Mouse (Mus musculus): Measurements from ENCODE around the gene Comt.

Gene Comt

DNA sequence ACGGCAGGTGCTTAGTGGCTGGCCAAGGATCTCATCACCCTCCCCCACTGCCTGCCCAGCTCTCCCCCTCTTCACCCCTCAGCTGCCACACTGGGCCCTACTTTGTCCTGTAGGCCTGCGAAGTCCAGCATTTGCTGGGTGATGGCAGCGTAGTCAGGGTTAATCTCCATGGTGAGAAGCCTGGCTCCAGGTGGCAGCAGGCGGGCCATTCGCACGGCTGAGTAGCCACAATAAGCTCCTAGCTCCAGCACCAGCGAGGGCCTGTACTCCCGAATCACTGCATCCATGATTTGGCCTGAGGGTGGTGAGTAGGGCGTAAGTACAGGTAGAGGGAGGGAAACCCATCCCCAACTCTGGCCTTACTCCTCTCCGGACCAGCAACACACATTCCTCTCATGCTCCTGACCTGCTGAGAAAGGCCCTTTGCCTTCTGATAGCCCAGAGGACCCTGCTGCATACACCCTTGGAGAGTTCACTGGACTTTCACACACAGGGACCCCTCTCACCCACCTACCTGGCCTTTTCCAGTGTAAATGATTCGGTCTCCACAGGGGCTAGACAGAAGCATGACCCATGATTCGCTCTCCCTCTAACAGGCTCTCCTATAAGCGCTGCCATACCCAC is 15.5 kb downstream of the Comt start:
- no peak for DNase-seq (ENCODE audit: low spot score)

DNA sequence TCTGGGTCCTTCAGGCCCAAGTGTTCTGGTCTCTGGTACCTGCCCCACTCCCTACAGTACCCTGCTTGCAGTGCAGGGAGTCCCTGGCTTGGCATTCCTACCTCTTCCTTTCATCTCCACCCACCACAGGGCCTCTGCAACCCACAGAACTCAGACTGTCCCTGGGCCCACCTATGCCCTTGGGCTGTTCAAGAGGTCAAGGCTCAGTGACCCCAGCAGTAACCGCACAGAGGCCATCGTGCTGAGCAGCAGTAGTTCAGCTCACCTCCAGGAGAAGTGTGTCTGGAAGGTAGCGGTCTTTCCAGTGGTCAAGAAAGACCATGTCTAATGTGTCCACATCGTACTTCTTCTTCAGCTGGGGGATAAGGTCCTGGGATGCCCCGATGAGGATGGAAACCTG is 16.2 kb downstream of the Comt start:
- no peak for DNase-seq (ENCODE audit: low spot score)

DNA sequence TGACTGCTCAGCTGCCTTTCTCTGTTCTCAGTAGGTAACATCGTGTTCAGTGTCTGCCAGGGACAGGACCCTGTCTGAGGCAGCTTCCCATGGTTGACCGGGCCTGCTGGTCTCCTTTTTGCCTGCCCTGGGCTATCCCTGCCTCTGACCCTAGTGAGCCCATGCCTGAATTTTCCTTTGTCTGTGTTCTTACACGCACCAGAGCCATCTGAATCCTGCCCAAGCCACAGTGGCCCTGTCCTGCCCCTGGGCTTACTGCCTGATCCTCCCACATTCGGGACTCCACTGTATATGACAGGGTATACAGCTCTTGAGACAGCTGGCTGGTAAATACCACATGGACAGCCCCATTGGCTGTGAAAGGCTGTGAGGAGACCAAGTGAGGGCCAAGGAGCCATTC is 16.9 kb downstream of the Comt start:
- DNase-seq (ENCODE audit: low spot score), result no peak

DNA sequence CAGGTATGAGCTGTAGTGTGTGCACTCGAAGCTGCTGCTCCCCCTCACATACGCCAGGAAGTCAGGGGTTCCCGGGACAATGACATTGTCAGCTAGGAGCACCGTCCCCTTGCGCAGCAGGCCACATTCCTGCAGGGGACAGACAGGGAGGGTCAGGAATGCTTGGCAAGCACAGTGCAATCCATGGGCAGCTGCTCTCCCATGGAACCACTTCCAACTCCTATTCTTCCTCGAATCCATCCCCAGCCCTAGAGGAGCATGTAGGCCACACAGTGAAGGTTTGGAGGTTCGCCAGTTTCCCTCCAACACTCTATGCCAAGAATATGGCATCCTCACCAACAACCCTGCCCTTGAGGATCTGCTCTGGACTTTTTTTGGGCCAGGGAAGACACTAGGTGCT is 18.7 kb downstream of the Comt start:
- DNase-seq (ENCODE audit: low spot score), result no peak

DNA sequence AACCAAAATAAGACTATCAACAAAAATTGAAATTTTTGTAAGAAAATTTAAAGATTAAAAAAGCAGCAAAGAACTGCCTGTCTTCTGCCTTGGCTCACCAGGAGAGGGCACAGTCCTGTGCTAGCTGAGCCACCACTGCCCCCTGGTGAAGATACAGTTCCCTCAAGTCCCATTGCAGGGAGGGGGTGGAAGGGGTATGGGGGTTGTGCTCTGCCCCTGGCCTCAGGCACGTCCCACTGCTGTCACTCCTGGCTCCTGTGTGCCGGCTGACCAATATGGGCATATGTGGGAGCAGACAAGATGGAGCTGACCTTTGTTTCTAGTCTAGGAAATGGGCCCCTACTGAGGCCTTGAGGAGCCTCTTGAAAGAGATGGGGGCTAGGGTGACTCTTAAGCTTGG is 20.4 kb downstream of the Comt start:
- DNase-seq (ENCODE audit: low spot score), result peak; percentile 75

DNA sequence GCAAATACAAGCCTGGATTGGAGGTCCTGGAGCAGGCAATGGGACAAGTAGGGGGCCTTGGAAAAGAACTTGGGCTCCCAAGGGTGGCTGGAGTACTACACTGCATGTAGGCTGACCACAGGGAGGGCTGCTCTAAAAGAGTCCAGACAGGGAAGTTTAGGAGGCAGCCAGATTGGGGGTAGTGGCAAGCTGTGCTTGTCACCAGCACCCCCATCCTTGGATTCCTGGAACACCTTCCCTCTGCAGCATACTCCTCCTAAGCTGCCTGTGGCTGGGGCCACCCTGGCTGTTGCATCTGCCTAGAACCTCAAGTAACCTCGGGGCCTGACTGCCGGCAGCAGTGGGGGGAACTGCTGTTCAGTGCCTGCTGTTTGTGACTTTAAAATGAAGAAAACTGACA is 20.8 kb downstream of the Comt start:
- DNase-seq (ENCODE audit: low spot score), result no peak

DNA sequence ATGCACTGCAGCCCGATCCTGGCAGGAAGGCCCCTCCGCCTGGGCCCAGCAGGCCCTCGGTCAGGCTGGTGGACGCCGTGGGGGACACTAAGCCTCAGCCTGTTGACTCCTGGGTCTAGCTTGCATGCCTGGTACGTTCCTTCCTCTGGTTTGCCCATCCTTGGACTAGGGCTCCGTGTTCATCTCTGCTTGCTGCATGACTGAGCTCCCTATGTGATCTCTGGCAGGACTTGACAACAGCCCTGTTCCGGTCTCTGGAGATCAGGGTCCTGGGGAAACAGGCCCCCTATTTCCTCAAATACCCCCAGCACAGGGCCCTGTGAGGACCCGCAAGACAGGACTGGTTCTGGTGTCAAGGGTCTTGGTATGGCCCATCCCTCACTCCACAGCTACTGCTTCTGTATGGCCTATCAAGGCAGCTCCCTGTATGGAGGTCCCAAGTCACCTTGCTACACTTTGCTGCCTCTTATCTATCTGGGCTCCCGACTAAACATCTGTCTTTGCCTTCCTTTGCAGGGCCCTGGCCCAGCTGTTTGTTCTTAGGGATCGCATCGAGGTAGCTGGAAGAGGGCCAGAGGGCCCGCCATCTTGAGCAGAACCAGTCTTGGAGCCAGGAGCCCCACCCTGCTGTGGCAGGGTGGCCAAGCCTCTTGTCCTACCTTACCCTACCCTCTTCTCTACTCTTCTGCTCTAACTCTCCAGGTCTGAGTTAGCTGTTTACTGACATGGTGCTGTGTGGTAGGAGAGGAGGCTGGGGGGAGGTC is 21.4 kb downstream of the Comt start:
- no peak for DNase-seq (ENCODE audit: low spot score)

DNA sequence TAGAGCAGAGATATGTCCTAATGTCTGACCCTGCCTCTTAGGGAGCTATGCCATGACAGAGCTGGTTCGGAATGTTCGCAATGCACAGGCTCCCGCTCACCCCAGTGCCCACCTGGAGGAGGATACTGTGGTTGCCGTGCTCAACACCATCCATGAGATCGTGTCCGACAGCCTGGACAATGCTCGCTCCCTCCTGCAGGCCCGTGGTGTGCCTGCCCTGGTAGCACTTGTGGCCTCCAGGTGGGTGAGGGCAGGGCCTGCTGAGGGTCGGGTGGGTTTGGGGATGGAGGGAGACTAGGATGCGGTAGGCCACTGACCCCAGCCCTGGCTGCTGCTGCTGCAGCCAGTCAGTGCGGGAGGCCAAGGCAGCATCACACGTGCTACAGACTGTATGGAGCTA is 23.4 kb downstream of the Comt start:
- DNase-seq (ENCODE audit: low spot score), result no peak

DNA sequence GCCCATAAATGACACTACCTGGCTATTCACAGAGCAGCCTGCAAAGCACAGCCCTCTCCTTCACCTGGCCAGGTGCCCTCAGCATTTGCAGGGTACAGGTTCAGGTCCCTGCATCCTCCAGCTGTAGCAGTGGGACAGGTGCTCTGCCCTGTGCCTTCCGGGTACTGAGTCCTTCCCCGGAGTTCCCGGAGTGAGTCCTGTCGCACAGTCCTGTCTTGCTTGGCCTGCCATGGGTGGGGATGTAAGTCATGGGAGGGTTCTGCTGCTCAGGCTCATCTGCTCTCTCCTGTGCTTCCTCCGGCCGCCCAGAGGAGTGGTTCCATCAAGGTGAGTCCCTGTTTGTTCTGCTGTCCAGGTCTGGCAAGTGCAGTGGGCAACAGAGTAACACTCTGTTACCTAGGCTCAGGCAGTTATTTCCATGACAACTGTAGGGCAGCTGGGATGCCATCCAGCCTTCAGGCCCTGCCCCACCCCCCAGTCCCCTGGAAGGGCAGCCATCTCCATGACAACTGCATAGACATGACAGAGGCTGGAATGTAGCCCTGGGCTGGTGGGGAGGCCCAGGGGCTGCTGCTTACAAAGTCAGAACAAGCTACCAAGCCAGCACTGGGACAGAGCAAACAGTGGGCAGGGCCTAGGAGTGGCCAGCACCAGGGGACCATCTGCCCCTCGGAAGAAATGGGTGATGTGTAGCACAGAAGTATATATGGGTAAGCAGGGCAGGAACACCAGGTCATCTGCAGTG is 26.0 kb downstream of the Comt start:
- peak; percentile 43 for DNase-seq (ENCODE audit: low spot score)

DNA sequence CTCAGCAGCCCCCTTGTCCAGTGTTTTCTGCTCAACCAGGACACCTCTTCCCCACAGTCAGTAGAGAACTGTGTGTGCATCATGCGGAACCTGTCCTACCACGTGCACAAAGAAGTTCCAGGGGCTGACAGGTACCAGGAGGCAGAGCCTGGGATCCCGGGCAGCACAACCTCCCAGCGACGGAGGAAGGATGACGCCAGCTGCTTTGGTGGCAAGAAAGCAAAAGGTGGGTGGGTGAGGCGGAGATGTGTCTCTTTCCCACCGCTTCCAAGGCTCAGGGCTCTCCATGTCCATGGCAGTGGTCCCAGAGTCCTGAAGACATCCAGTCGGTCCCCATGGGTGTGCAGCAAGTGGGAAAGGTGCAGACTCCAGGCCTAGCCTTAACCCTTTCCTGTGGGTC is 26.6 kb downstream of the Comt start:
- no peak for DNase-seq (ENCODE audit: low spot score)

DNA sequence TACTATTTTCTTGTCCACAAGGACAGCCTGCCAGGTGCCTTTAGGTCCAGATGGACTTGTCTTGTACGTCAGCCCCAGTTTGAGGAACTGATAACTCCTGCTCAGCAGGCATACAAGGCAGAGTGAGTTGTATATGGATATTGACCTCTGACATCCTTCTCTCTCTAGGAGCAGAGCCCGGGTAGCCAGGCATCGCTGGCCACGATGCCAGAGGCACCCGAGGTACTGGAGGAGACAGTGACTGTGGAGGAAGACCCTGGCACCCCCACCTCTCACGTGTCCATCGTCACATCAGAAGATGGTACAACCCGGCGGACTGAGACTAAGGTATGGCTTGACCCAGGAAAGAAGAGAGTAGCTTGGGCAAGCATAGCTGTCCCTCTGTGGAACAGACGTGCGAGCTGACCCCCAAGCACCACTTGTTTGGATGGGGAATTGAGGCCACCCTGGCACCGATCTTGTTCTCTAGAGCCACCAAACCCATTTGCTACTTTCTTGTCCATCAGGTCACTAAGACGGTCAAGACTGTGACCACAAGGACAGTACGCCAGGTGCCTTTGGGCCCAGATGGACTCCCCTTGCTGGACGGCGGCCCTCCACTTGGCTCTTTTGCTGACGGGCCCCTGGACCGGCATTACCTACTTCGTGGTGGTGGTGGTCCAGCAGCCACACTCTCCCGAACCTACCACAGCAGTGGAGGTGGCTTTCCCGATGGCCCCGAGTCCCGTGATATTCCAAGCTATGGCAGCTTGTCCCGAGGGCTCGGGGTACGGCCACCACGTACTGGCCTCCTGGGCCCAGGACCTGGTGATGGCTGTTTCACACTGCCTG is 29.6 kb downstream of the Comt start:
- no peak for DNase-seq (ENCODE audit: low spot score)

DNA sequence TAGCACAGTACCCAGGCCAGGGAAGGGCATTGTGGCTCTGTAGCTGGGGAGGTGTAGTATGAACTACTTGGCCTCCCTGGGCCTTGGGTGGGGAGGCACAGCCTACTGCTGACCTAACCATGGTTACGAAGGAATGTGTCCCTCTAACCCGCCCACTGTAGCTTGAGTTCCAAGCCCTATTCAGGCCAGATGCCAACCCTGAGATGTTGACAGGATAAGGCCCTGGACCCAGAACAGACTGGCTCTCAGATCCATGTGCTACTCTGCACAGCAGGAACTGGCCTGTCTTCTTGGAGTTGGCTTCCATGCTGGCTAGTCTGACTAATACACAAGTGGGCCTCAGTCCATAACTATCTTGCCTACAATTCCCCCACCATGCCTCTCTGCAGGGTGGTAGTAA is 30.5 kb downstream of the Comt start:
- peak; percentile 47 for DNase-seq (ENCODE audit: low spot score)

DNA sequence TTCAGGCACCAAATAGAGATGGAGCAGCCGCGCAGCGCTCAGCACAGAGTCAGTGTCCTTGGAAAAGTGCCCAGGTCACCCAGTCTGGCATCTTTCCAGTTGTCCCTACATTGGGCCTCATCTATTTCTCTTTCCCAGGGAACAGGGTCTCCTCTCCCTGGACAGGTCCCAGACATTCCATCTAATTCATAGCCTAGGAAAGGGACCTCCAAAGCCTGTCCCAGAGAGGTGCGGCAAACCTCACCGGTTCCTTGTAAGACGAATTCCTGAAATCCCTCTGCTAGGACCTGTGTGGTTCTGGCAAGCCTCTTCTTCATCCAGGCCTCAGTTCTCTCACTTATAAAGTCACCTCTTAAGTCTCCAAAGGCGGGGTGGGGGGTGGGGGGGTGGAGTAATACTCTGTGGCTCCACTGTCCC is 31.0 kb downstream of the Comt start:
- no peak for DNase-seq (ENCODE audit: low spot score)

DNA sequence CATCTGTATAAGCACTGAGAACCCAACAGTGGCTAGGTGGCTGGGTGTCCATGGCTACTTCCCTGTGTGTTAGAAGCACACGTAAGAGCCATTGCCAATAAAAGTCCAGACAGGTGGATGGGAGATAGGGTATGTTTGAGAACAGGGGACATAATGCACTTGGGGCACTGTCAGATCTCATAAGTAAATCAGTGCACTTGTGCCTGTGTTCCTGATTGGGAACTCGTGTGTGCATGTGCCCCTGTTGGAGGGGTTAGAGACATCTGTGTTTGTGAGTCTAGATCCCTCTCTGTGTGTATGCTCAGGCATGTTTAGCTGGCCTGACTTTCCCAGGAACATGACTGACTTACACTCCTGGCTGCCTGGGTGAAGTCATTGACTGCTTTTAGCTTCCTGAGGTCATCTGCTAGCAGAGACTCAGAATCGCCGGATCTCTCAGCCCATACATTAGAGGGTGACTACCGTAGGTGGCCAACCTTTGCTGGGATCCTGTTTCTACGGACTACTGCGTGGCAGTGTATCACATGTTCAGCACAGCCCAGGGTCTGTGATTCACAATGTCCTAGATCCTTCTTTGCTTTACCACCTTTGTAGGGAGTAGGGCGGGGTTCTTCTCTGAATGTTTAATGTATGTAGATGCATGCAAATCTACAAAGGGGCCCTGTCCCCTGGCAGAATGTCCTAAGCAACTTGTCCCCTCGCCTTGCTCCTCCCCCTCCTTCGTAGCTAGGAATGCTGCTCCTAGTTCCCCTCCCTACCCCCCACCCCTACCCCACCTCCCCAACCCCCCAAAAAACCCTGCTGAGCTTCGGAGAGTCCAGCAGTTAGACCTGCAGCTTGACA is 31.7 kb downstream of the Comt start:
- DNase-seq (ENCODE audit: low spot score), result no peak

DNA sequence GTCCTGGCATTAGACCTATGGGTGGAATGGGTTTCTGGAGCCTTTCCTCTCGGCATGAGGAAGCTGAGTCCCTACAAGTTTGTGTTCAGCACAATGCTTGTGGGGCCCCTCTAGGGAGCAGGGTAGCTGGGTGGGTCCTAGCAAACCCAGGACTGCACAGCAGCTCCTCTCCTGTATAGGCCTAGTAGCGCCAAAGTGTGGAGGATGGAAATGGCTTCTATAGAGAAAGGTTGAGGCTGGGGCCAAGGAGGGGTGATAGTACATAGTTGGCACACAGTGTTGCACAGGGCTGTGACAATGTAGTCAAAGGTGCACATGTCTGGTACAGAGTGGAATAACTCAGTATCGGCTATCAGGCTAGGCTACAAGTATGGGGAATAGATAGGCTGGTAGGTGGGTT is 32.6 kb downstream of the Comt start:
- no peak for DNase-seq (ENCODE audit: low spot score)

DNA sequence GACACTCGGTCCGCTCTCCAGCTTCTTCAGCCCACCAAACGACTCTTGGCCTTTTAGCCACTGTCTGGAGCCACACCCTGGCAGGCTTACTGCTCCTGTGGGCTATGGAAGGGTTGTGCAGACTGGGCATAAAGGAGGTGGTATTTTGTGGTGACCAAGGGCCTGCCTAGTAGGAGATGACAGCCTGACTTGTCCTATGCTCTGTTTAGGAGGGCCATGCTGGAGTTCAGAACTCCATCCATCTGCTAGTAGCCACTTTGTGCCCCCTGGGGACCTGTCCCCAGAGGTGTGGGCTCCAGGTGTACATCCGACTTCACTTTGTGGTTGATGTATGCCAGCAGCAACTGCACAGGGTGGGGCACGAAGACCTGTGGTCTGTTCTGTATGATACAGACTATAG is 33.1 kb downstream of the Comt start:
- DNase-seq (ENCODE audit: low spot score), result no peak

DNA sequence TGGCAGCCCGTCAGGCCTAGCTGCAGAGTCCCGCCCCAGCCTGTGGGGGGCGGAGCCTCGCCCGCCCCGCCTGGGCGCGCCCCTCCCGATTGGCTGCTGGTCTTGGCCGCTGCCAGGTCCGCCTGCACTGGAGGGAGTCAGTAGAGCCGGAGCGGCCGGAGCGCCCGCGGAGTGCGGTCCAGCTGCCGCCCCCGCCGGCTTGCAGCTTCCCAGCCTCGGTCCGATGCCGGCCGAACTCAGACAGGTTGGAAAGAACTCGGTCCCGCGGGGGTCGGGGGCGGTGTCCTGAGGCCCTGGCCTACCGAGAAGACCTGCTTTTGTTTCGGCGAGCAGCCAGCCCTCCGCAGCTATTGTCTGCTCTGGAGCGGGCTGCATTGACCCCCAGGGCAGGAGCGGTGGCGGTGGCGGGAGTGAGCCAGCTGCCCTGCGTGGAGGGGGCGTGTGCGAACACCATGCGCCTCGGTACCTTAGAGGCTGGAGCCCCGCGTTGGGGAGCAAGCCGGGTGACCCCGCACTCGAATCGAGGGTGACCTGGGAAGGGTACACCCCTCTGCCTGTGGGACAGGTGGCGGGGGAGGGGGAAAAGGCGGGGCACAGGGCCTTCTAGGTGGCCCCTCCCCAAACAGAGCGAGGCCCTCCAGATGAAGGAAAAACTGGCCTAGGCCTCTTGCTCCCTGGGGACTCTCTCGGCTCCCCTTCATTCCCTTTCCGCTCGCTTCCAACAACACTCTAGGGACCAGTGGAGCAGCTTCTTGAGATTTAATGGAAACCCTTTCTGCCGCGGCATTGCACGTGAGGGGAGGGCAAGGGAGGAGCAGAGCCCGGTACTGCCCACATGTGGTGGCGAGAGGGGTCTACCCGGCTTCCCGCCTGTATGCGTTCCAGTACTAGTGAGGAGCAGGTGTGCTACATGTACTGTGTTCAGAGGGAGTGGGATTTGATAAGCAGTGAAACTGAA is 33.9 kb downstream of the Comt start:
- DNase-seq (ENCODE audit: low spot score), result peak; percentile 78

DNA sequence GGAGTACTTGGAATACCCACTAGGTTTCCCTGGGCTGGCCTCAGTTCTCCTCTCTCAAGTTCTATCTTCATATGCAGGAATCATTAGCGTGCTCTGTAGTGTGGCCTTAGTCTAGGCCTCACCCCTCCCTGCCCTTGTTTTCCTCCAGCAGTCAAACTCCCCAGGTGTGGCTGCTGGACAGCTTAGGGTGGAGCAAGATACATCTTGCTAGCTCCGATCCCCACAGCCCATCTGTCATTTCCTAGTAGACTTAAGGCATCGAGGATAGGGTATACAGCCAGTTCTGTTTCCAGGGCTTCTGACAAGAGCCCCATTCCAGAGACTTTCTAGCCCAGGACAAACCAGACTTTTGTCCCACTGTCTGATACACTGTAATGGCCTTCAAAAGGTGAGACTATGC is 34.9 kb downstream of the Comt start:
- DNase-seq (ENCODE audit: low spot score), result no peak

DNA sequence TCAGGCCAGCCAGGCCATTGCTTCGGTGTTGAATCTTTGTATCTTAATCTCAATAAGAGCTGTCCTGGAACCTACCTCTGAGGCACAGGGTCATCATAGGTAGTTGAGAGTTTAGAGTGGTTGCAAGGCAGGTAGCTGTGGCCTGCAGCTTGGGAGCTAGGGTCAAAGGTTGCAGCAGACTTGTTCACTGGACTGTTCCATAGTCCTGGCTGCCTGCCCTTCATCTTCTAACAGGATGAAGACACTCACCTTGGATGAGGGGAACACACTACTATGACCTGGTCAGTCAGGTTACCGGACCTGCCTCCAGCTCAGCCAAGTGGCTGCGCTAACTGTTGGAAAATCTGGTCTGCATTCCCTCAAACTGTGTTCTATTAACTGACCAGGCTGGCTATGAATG is 35.5 kb downstream of the Comt start:
- no peak for DNase-seq (ENCODE audit: low spot score)

DNA sequence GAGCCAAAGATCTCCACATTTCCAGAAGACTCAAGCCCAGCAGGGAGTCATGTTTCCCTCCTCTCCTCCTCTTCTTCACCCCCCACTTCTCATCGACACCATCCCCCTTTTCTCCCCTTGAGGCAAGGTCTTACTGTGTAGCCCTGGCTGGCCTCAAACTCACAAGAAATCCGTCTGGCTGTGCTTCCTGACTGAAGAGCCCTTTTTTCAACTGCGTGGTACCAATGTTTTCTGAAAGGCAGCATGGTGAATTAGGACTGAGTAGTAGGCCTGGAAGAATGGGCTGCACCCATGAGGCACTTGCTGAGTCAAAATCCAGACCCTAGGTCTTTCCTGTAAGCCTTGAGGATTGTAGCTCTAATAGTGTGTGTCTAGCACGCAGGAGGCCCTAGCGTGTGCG is 36.3 kb downstream of the Comt start:
- DNase-seq (ENCODE audit: low spot score), result no peak
